Mouse (Mus musculus): ENCODE measurements at regions not wholly inside any gene's neighbourhood (a gene's known extent, or its start where the extent isn't known, plus 50 kb on each side); places are given as distances from the start of the nearest gene placed in this dataset.

GRCm38 (mm10) chr12:54398080-54398479 is 194.4 kb upstream of the Egln3 start:
- ATAC-seq (ENCODE audit: extremely low read depth, insufficient number of reproducible peaks, low FRiP score, poor library complexity, severe bottlenecking) (no peak), DNase-seq (ENCODE audit: low spot score) (no peak)
- H3K36me3 ChIP-seq (replicated peaks), result no peaks in the 10 kb centered on the region
- no peak overlapping the region for H3K4me3 ChIP-seq (ENCODE audit: low read depth, low read length)
- no peaks in the 10 kb centered on the region for H3K4me1 ChIP-seq (ENCODE audit: insufficient read depth, low read depth, low read length)
- no peak for TF ChIP-seq GATA1 (IDR thresholded peaks at IDR 0.05; ENCODE audit: borderline replicate concordance, low read length)
- no peak for TF ChIP-seq POLR2AphosphoS5 (IDR thresholded peaks at IDR 0.05; ENCODE audit: insufficient replicate concordance, low read depth, low read length)
- TF ChIP-seq GATA2 (IDR thresholded peaks at IDR 0.05; ENCODE audit: borderline replicate concordance, low read depth, low read length), result no peak
- TF ChIP-seq CTCF (IDR thresholded peaks at IDR 0.05; ENCODE audit: low read depth, low read length), result no peak
- no peak for TF ChIP-seq TAL1 (conservative IDR thresholded peaks at IDR 0.05; ENCODE audit: low read depth, low read length)
- no peaks in the 10 kb centered on the region for H3K27me3 ChIP-seq (ENCODE audit: insufficient read depth, low read length)
- peaks cover 67% of the 10 kb centered on the region for H3K9me3 ChIP-seq (replicated peaks)

GRCm38 (mm10) chr12:54396952-54397351 is 193.3 kb upstream of the Egln3 start:
- TF ChIP-seq POLR2AphosphoS5 (IDR thresholded peaks at IDR 0.05; ENCODE audit: insufficient replicate concordance, low read depth, low read length) (no peak), GATA2 (IDR thresholded peaks at IDR 0.05; ENCODE audit: borderline replicate concordance, low read depth, low read length) (no peak), GATA1 (IDR thresholded peaks at IDR 0.05; ENCODE audit: borderline replicate concordance, low read length) (no peak), TAL1 (conservative IDR thresholded peaks at IDR 0.05; ENCODE audit: low read depth, low read length) (no peak), CTCF (IDR thresholded peaks at IDR 0.05; ENCODE audit: low read depth, low read length) (no peak)
- H3K4me1 ChIP-seq (ENCODE audit: insufficient read depth, low read depth, low read length), result no peaks in the 10 kb centered on the region
- ATAC-seq (ENCODE audit: extremely low read depth, insufficient number of reproducible peaks, low FRiP score, poor library complexity, severe bottlenecking) (no peak), DNase-seq (ENCODE audit: low spot score) (no peak)
- H3K27me3 ChIP-seq (ENCODE audit: insufficient read depth, low read length), result no peaks in the 10 kb centered on the region
- H3K9me3 ChIP-seq (replicated peaks), result peaks cover 61% of the 10 kb centered on the region
- H3K4me3 ChIP-seq (ENCODE audit: low read depth, low read length), result no peak overlapping the region
- no peaks in the 10 kb centered on the region for H3K36me3 ChIP-seq (replicated peaks)

- Histone ChIP-seq H3K36me3 (replicated peaks) (no peaks in the 10 kb centered on the region), H3K9me3 (replicated peaks) (peaks cover 55% of the 10 kb centered on the region), H3K27me3 (ENCODE audit: insufficient read depth, low read length) (no peaks in the 10 kb centered on the region), H3K4me3 (ENCODE audit: low read depth, low read length) (no peak overlapping the region), H3K4me1 (ENCODE audit: insufficient read depth, low read depth, low read length) (no peaks in the 10 kb centered on the region)
- no peak for DNase-seq (ENCODE audit: low spot score)
- ATAC-seq (ENCODE audit: extremely low read depth, insufficient number of reproducible peaks, low FRiP score, poor library complexity, severe bottlenecking), result no peak
- TF ChIP-seq POLR2AphosphoS5 (IDR thresholded peaks at IDR 0.05; ENCODE audit: insufficient replicate concordance, low read depth, low read length) (no peak), GATA2 (IDR thresholded peaks at IDR 0.05; ENCODE audit: borderline replicate concordance, low read depth, low read length) (no peak), TAL1 (conservative IDR thresholded peaks at IDR 0.05; ENCODE audit: low read depth, low read length) (no peak), GATA1 (IDR thresholded peaks at IDR 0.05; ENCODE audit: borderline replicate concordance, low read length) (no peak), CTCF (IDR thresholded peaks at IDR 0.05; ENCODE audit: low read depth, low read length) (no peak)
Observed at GRCm38 (mm10) chr12:54396341-54396740, 192.7 kb upstream of the Egln3 start.

- no peaks in the 10 kb centered on the region for H3K27me3 ChIP-seq (ENCODE audit: insufficient read depth, low read length)
- peaks cover 54% of the 10 kb centered on the region for H3K9me3 ChIP-seq (replicated peaks)
- TF ChIP-seq CTCF (IDR thresholded peaks at IDR 0.05; ENCODE audit: low read depth, low read length) (no peak), TAL1 (conservative IDR thresholded peaks at IDR 0.05; ENCODE audit: low read depth, low read length) (no peak), GATA1 (IDR thresholded peaks at IDR 0.05; ENCODE audit: borderline replicate concordance, low read length) (no peak), GATA2 (IDR thresholded peaks at IDR 0.05; ENCODE audit: borderline replicate concordance, low read depth, low read length) (no peak), POLR2AphosphoS5 (IDR thresholded peaks at IDR 0.05; ENCODE audit: insufficient replicate concordance, low read depth, low read length) (no peak)
- H3K4me3 ChIP-seq (ENCODE audit: low read depth, low read length), result no peak overlapping the region
- ATAC-seq (ENCODE audit: extremely low read depth, insufficient number of reproducible peaks, low FRiP score, poor library complexity, severe bottlenecking), result no peak
- no peaks in the 10 kb centered on the region for H3K4me1 ChIP-seq (ENCODE audit: insufficient read depth, low read depth, low read length)
- DNase-seq (ENCODE audit: low spot score), result no peak
- no peaks in the 10 kb centered on the region for H3K36me3 ChIP-seq (replicated peaks)
Observed at GRCm38 (mm10) chr12:54385401-54385800, 181.7 kb upstream of the Egln3 start.

- no peak overlapping the region for H3K4me3 ChIP-seq (ENCODE audit: low read depth, low read length)
- H3K27me3 ChIP-seq (ENCODE audit: insufficient read depth, low read length), result no peaks in the 10 kb centered on the region
- H3K9me3 ChIP-seq (replicated peaks), result peaks cover 49% of the 10 kb centered on the region
- no peaks in the 10 kb centered on the region for H3K4me1 ChIP-seq (ENCODE audit: insufficient read depth, low read depth, low read length)
- ATAC-seq (ENCODE audit: extremely low read depth, insufficient number of reproducible peaks, low FRiP score, poor library complexity, severe bottlenecking), result no peak
- no peaks in the 10 kb centered on the region for H3K36me3 ChIP-seq (replicated peaks)
- TF ChIP-seq POLR2AphosphoS5 (IDR thresholded peaks at IDR 0.05; ENCODE audit: insufficient replicate concordance, low read depth, low read length), result no peak
- TF ChIP-seq GATA2 (IDR thresholded peaks at IDR 0.05; ENCODE audit: borderline replicate concordance, low read depth, low read length), result no peak
- no peak for TF ChIP-seq CTCF (IDR thresholded peaks at IDR 0.05; ENCODE audit: low read depth, low read length)
- no peak for TF ChIP-seq GATA1 (IDR thresholded peaks at IDR 0.05; ENCODE audit: borderline replicate concordance, low read length)
- TF ChIP-seq TAL1 (conservative IDR thresholded peaks at IDR 0.05; ENCODE audit: low read depth, low read length), result no peak
- no peak for DNase-seq (ENCODE audit: low spot score)
Observed at GRCm38 (mm10) chr12:54384116-54384515, 180.5 kb upstream of the Egln3 start.

- no peak for TF ChIP-seq CTCF (IDR thresholded peaks at IDR 0.05; ENCODE audit: low read depth, low read length)
- TF ChIP-seq POLR2AphosphoS5 (IDR thresholded peaks at IDR 0.05; ENCODE audit: insufficient replicate concordance, low read depth, low read length), result no peak
- TF ChIP-seq GATA2 (IDR thresholded peaks at IDR 0.05; ENCODE audit: borderline replicate concordance, low read depth, low read length), result no peak
- no peak for TF ChIP-seq GATA1 (IDR thresholded peaks at IDR 0.05; ENCODE audit: borderline replicate concordance, low read length)
- no peak for TF ChIP-seq TAL1 (conservative IDR thresholded peaks at IDR 0.05; ENCODE audit: low read depth, low read length)
Observed at GRCm38 (mm10) chr12:54382965-54383364, 179.3 kb upstream of the Egln3 start.

More at GRCm38 (mm10) chr12:54382965-54383364, 179.3 kb upstream of the Egln3 start:
- ATAC-seq (ENCODE audit: extremely low read depth, insufficient number of reproducible peaks, low FRiP score, poor library complexity, severe bottlenecking), result no peak
- Histone ChIP-seq H3K9me3 (replicated peaks) (peaks cover 45% of the 10 kb centered on the region), H3K36me3 (replicated peaks) (no peaks in the 10 kb centered on the region), H3K27me3 (ENCODE audit: insufficient read depth, low read length) (no peaks in the 10 kb centered on the region), H3K4me1 (ENCODE audit: insufficient read depth, low read depth, low read length) (no peaks in the 10 kb centered on the region), H3K4me3 (ENCODE audit: low read depth, low read length) (no peak overlapping the region)
- no peak for DNase-seq (ENCODE audit: low spot score)

Data from G1E (cell line).